Mouse (Mus musculus): Measurements from ENCODE around the gene Insig2. TPM values are rescaled to one million over a fixed set of nuclear protein-coding genes. Genes with fewer than 3 reads are reported as not detected.

Gene Insig2
- polyA plus RNA-seq, 1 experiment: 43.8 TPM

DNA sequence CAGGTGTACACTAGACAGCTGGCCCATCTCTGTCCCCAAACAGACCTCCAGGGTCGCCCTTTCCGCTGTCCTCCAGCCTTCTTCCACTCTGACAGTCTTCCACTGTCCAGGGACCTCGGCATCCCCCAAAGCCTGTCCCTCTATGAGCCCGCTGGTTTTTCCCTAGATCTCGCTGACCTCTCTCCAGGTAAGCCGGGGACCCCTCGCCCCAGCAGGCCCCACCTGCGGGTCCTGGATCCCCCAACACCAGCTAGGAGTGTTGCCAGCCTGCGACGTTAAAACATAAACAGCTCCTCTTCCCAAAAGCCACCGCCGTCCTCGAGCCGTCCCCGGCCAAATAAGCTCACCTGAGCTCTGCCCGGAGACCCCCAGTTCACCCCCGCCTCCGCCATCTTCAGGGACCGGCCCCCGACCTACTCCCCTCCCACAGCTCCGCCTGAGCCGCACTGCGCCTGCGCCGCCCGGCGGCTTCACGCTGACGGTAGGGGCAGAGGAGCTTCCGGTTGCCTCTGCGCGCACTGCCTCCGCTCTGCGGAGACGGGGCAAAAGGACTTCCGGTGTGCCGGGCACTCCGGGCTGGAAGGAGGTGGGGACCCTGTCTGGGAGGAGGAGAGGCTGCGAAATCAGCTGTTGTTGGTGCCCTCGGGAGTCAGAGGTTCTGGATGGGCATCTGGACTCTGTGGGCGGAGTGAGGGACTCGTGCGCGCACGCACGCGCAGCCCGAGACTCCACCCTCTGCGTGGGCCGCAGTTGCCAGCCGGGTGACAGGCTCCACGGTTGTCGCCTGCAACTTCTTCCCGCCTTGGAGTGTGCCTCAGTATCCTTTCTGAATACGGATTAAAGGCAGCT lies 4.8 kb downstream of the Insig2 start:
- under 1% methylated on average over 55 of the region's 55 CpGs for WGBS
- Histone ChIP-seq H3K36me3 (ENCODE audit: control insufficient read depth, insufficient read depth, low read length) (no peaks in the 10 kb centered on the region), H3K27me3 (replicated peaks; ENCODE audit: control insufficient read depth, insufficient read depth, low read length) (no peaks in the 10 kb centered on the region), H3K4me3 (ENCODE audit: insufficient read depth, low read depth, low read length) (peak overlapping the region; percentile 59), H3K4me1 (ENCODE audit: control insufficient read depth, insufficient read depth, low read length) (peaks cover 5% of the 10 kb centered on the region), H3K27ac (ENCODE audit: insufficient read depth, low read depth, low read length) (peak overlapping the region; percentile 65)
- DNase-seq: peak; percentile 94
- TF ChIP-seq POLR2A (IDR thresholded peaks at IDR 0.05; ENCODE audit: low read depth, low read length): peak; percentile 67
- 0 out of 2 replicates have a peak, but pooled peaks have one; percentile 11 for TF ChIP-seq CTCF (conservative IDR thresholded peaks at IDR 0.05; ENCODE audit: insufficient read depth, insufficient read length, low read depth, low read length)

DNA sequence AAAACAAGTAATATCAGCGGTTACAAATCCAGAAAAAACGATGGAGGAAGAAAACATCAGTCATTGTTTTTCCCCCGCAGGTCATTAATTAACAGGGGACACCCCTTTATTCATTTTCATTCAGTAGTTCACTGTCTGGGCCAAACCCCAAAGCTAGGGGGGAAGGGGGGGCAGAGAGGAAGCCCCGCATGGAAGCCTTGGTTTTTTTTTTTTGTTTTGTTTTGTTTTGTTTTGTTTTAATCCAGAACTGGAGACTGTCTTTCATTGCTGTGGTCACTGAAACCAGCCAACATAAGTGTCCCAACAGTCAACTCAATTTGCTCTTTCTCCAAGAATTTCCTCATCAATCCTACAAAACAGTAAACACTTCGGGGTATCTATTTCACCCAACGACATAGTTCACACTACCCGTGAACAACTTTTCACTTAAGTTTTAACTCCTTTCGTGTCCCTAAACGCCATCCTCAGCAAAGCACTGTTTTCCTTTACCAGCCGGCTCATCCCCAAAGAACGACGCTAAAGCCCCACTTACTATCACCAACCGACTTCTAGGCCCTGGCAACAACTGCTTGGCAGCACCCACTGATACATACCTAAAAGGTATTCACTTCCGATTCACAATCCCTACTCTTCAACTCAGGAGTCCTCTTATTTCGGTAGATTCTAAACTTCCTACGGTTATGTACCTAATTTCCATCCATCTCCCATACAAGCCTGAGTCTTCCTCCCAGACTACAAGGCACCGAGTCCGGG lies 5.6 kb downstream of the Insig2 start:
- whole genome bisulfite sequencing: 8% methylated on average over 18 of the region's 18 CpGs
- H3K36me3 ChIP-seq (ENCODE audit: control insufficient read depth, insufficient read depth, low read length): no peaks in the 10 kb centered on the region
- H3K27ac ChIP-seq (ENCODE audit: insufficient read depth, low read depth, low read length): no peak overlapping the region
- H3K27me3 ChIP-seq (replicated peaks; ENCODE audit: control insufficient read depth, insufficient read depth, low read length): no peaks in the 10 kb centered on the region
- TF ChIP-seq POLR2A (IDR thresholded peaks at IDR 0.05; ENCODE audit: low read depth, low read length) (no peak), CTCF (conservative IDR thresholded peaks at IDR 0.05; ENCODE audit: insufficient read depth, insufficient read length, low read depth, low read length) (no peak)
- no peak for DNase-seq
- H3K4me1 ChIP-seq (ENCODE audit: control insufficient read depth, insufficient read depth, low read length): peaks cover 5% of the 10 kb centered on the region
- peak overlapping the region; percentile 59 for H3K4me3 ChIP-seq (ENCODE audit: insufficient read depth, low read depth, low read length)

DNA sequence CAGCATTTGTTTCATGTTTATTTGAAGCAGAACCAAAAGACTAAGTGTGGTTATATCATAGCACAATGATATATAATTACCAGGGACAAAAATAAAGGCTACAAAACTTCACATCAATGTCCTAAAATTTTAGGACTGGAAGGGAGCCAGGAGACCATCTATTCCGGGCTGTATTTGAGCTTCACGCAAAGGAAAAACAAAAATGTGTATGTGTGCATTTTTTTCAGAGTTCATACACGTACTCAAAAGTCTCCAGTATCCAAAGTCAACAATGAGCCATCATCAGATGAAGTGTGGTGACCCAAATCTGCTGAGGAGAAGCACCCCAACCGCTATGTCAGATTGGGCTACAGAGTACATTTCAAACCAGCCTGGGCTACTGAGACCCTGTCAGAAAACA lies 8.9 kb downstream of the Insig2 start:
- peaks cover 2% of the 10 kb centered on the region; the same call in 1 of the 2 replicates for H3K4me1 ChIP-seq (ENCODE audit: control insufficient read depth, insufficient read depth, low read length)
- TF ChIP-seq POLR2A (IDR thresholded peaks at IDR 0.05; ENCODE audit: low read depth, low read length): no peak
- TF ChIP-seq CTCF (conservative IDR thresholded peaks at IDR 0.05; ENCODE audit: insufficient read depth, insufficient read length, low read depth, low read length): no peak
- H3K27me3 ChIP-seq (replicated peaks; ENCODE audit: control insufficient read depth, insufficient read depth, low read length): no peaks in the 10 kb centered on the region
- no peak for DNase-seq
- no peak overlapping the region for H3K4me3 ChIP-seq (ENCODE audit: insufficient read depth, low read depth, low read length)
- H3K27ac ChIP-seq (ENCODE audit: insufficient read depth, low read depth, low read length): no peak overlapping the region
- no peaks in the 10 kb centered on the region; the same call in 1 of the 2 replicates for H3K36me3 ChIP-seq (ENCODE audit: control insufficient read depth, insufficient read depth, low read length)
- WGBS: 37% methylated on average over 4 of the region's 4 CpGs

DNA sequence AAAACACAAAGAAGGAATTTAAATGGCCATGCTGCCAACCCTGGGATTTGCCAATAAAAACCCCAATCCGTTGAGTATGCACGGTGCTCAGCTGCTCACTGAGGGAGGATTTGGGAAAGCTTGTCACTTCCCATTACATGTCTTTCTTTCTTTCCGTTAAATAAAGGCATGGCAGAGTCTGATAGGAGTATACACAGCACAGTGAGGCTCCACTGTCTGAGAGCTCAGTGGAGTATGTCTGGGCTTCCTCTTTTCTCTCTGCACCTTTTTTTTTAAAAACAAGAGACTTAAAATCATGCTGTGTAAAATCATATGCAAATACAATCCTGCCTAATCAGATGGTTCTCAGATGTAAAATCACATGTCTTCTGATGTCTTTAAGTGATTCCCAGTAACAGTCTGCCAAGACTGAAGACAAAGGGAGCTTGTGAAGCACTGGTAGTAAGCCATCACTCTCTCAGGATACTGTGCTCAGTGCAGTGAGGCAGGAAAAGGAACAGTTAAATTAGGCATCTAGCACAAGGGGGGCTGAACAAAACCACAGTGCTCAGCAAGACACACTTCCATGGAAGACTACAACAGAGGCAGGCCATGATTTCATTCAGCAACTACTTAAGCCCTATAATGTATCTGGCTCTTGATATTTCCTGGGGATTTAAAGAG lies 17.5 kb downstream of the Insig2 start:
- no peak for DNase-seq
- H3K27ac ChIP-seq (ENCODE audit: insufficient read depth, low read depth, low read length): no peak overlapping the region
- no peaks in the 10 kb centered on the region for H3K4me1 ChIP-seq (ENCODE audit: control insufficient read depth, insufficient read depth, low read length)
- no peaks in the 10 kb centered on the region for H3K27me3 ChIP-seq (replicated peaks; ENCODE audit: control insufficient read depth, insufficient read depth, low read length)
- 81% methylated on average over 3 of the region's 3 CpGs for WGBS
- no peak overlapping the region for H3K4me3 ChIP-seq (ENCODE audit: insufficient read depth, low read depth, low read length)
- TF ChIP-seq POLR2A (IDR thresholded peaks at IDR 0.05; ENCODE audit: low read depth, low read length) (no peak), CTCF (conservative IDR thresholded peaks at IDR 0.05; ENCODE audit: insufficient read depth, insufficient read length, low read depth, low read length) (no peak)
- peaks cover 3% of the 10 kb centered on the region for H3K36me3 ChIP-seq (ENCODE audit: control insufficient read depth, insufficient read depth, low read length)

DNA sequence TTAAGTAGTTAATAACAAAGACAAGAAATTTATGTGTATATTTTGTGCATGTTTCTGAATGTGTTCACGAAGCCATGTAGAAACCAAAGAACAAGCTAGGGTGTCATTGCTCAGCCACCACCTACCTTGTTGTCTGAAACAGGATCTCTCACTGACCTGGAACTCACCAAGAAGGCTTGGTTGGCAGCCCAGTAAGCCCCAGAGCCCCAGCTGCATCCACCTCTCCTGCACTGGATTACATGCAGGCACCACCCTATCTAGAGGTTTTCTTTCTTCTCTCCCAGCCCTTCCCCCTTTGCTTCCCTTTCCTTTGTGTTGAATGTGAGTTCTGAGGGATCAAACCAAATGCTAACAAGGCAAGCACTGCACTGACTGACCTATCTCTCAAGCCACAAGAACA lies 19.2 kb downstream of the Insig2 start:
- no peaks in the 10 kb centered on the region for H3K27me3 ChIP-seq (replicated peaks; ENCODE audit: control insufficient read depth, insufficient read depth, low read length)
- TF ChIP-seq POLR2A (IDR thresholded peaks at IDR 0.05; ENCODE audit: low read depth, low read length) (no peak), CTCF (conservative IDR thresholded peaks at IDR 0.05; ENCODE audit: insufficient read depth, insufficient read length, low read depth, low read length) (no peak)

DNA sequence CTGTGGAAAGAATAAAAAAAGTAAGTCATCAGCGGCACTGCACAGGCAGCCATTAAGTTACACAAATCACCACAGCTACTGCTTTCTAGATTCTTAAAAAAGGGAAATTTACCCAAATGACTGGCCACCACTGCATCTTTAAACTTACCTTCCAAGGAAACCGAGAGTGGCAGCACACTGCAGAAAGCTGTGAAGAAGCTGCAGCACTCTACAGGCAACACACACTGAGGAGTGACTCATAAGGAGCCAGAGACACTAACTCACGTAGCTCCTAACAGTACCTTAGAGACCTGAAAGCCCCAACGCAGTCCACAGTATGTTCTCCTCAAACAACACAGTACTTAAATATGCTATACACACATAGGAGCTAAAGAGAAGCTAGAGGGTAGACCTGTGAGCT lies 20.1 kb downstream of the Insig2 start:
- DNase-seq: no peak
- TF ChIP-seq CTCF (conservative IDR thresholded peaks at IDR 0.05; ENCODE audit: insufficient read depth, insufficient read length, low read depth, low read length) (no peak), POLR2A (IDR thresholded peaks at IDR 0.05; ENCODE audit: low read depth, low read length) (no peak)
- H3K27ac ChIP-seq (ENCODE audit: insufficient read depth, low read depth, low read length): no peak overlapping the region
- peaks cover 3% of the 10 kb centered on the region for H3K36me3 ChIP-seq (ENCODE audit: control insufficient read depth, insufficient read depth, low read length)
- no peaks in the 10 kb centered on the region for H3K4me1 ChIP-seq (ENCODE audit: control insufficient read depth, insufficient read depth, low read length)
- no peaks in the 10 kb centered on the region for H3K27me3 ChIP-seq (replicated peaks; ENCODE audit: control insufficient read depth, insufficient read depth, low read length)
- H3K4me3 ChIP-seq (ENCODE audit: insufficient read depth, low read depth, low read length): no peak overlapping the region
- WGBS: 87% methylated on average over 4 of the region's 4 CpGs

More for the DNA sequence above, 19.2 kb downstream of the Insig2 start:
- DNase-seq: no peak
- peaks cover 3% of the 10 kb centered on the region for H3K36me3 ChIP-seq (ENCODE audit: control insufficient read depth, insufficient read depth, low read length)
- no peaks in the 10 kb centered on the region for H3K4me1 ChIP-seq (ENCODE audit: control insufficient read depth, insufficient read depth, low read length)
- H3K27ac ChIP-seq (ENCODE audit: insufficient read depth, low read depth, low read length): no peak overlapping the region
- 90% methylated on average over 1 of the region's 1 CpGs for WGBS
- H3K4me3 ChIP-seq (ENCODE audit: insufficient read depth, low read depth, low read length): no peak overlapping the region

Data from kidney, adult 2 months (tissue).